ENCODE assay signal across 8 mouse cellular contexts in the genomic region with DNA sequence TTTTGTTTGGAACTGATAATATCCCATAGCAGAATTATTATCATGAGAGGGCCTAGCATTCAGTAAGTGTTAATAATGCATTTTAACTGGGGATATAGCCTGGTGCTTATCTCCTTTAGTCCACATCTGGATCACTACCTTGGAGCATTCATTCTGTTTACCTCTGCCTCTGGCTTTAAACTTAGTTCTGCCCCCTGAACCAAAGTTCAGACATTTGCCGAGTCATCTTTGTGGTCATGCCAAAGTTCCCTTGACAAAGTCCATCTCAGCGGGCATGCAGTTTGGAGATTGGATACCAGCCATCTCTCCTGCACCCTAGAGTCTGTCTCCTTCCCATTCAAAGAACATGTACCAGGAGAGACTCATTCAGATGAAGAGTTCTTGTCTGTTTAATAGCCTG. TPM values are rescaled to one million over a fixed set of nuclear protein-coding genes. Genes with fewer than 3 reads are reported as not detected.
DNase-seq lines count a peak whose midpoint lies in the region; ATAC-seq and TF ChIP-seq lines count a peak whose summit lies in the region.

No protein-coding gene starts in this region.

- no peaks in the 10 kb centered on the region for H3K9me3 ChIP-seq in forebrain, embryonic 15.5 days
- no peaks in the 10 kb centered on the region for H3K9me3 ChIP-seq in kidney, postnatal 0 days (replicated peaks; ENCODE audit: low read length)
- H3K9me3 ChIP-seq in midbrain, embryonic 16.5 days (replicated peaks; ENCODE audit: control insufficient read depth, low read length, poor library complexity, severe bottlenecking), result no peaks in the 10 kb centered on the region

- no peaks in the 10 kb centered on the region for H3K36me3 ChIP-seq in forebrain, embryonic 15.5 days
- H3K36me3 ChIP-seq in kidney, postnatal 0 days (ENCODE audit: insufficient read depth, low read length), result no peaks in the 10 kb centered on the region
- H3K36me3 ChIP-seq in midbrain, embryonic 16.5 days (ENCODE audit: control insufficient read depth, insufficient read depth, low read length), result no peaks in the 10 kb centered on the region

- H3K27me3 ChIP-seq in forebrain, embryonic 15.5 days, result no peaks in the 10 kb centered on the region
- no peaks in the 10 kb centered on the region for H3K27me3 ChIP-seq in kidney, postnatal 0 days (ENCODE audit: insufficient read depth, low read length)
- H3K27me3 ChIP-seq in midbrain, embryonic 16.5 days (ENCODE audit: control insufficient read depth, insufficient read depth, low read depth, low read length), result no peaks in the 10 kb centered on the region

- peak overlapping the region; percentile 83 for H3K27ac ChIP-seq in layer of hippocampus, adult 2 months
- H3K27ac ChIP-seq in forebrain, embryonic 15.5 days (replicated peaks), result no peak overlapping the region
- H3K27ac ChIP-seq in kidney, postnatal 0 days, result peak overlapping the region; percentile 26
- H3K27ac ChIP-seq in midbrain, embryonic 16.5 days (ENCODE audit: low read length), result no peak overlapping the region

- no peak for TF ChIP-seq CTCF in layer of hippocampus, adult 2 months (conservative IDR thresholded peaks at IDR 0.05)
- no peak for TF ChIP-seq CTCF in kidney, postnatal 0 days (IDR thresholded peaks at IDR 0.05; ENCODE audit: low read depth)

- WGBS in forebrain, embryonic 15.5 days, result 79% methylated on average over 2 of the region's 2 CpGs
- WGBS in kidney, postnatal 0 days, result 73% methylated on average over 2 of the region's 2 CpGs
- 84% methylated on average over 2 of the region's 2 CpGs for WGBS in midbrain, embryonic 16.5 days

- H3K4me1 ChIP-seq in forebrain, embryonic 15.5 days, result peaks cover 13% of the 10 kb centered on the region
- H3K4me1 ChIP-seq in kidney, postnatal 0 days (replicated peaks; ENCODE audit: insufficient read depth, low read length), result no peaks in the 10 kb centered on the region
- H3K4me1 ChIP-seq in midbrain, embryonic 16.5 days (ENCODE audit: control insufficient read depth, insufficient read depth, low read length), result 0 out of 2 replicates have a peak, but pooled peaks cover 2% of the 10 kb centered on the region

- peak overlapping the region; percentile 65 for H3K4me3 ChIP-seq in layer of hippocampus, adult 2 months
- peak overlapping the region; percentile 58 for H3K4me3 ChIP-seq in forebrain, embryonic 15.5 days
- peak overlapping the region; percentile 44; the same call in 1 of the 2 replicates for H3K4me3 ChIP-seq in kidney, postnatal 0 days (replicated peaks; ENCODE audit: low read depth, low read length)
- H3K4me3 ChIP-seq in midbrain, embryonic 16.5 days (ENCODE audit: low read depth, low read length), result peak overlapping the region; percentile 57

- peak overlapping the region; percentile 64 for H3K4me2 ChIP-seq in forebrain, embryonic 15.5 days (replicated peaks)
- H3K4me2 ChIP-seq in kidney, postnatal 0 days (ENCODE audit: low read length), result peak overlapping the region; percentile 57
- peak overlapping the region; percentile 72 for H3K4me2 ChIP-seq in midbrain, embryonic 16.5 days (ENCODE audit: low read length)

- no peak for DNase-seq in layer of hippocampus, adult 2 months (ENCODE audit: low spot score in 2 of 2)
- DNase-seq in layer of hippocampus, adult 8-10 months (ENCODE audit: low spot score in 2 of 2), result no peak
- no peak for DNase-seq in kidney, postnatal 0 days (ENCODE audit: low spot score)
- no peak for DNase-seq in left cerebral cortex, adult 11 months (ENCODE audit: low spot score)
- DNase-seq in layer of hippocampus, adult 9-11 months, result no peak
- DNase-seq in gastrocnemius, postnatal 4 days (ENCODE audit: low spot score in 2 of 2), result no peak

- ATAC-seq in forebrain, embryonic 15.5 days (replicated peaks), result no peak
- ATAC-seq in kidney, postnatal 0 days (replicated peaks; ENCODE audit: low FRiP score, low read depth), result 0 out of 2 replicates have a peak, but pooled peaks have one; percentile 5
- no peak for ATAC-seq in midbrain, embryonic 16.5 days

- H3K9ac ChIP-seq in forebrain, embryonic 15.5 days (replicated peaks), result peak overlapping the region; percentile 48
- H3K9ac ChIP-seq in kidney, postnatal 0 days (ENCODE audit: low read depth, low read length), result no peak overlapping the region
- no peak overlapping the region for H3K9ac ChIP-seq in midbrain, embryonic 16.5 days (ENCODE audit: low read depth, low read length)

RNA-seq across cellular contexts. Expression of gene Sord, which starts 0.9 kb away (rescaled TPM):
- total RNA-seq in layer of hippocampus, adult 2 months (2021), result 10 to 100 TPM; 19.0 to 19.3 TPM
- 10 to 100 TPM; 18.3 to 23.9 (median 21.9) TPM for total RNA-seq in layer of hippocampus, adult 8-10 months (2022)
- 16.0 and 16.2 TPM in 2 replicates for polyA plus RNA-seq in forebrain, embryonic 15.5 days (2015; fragmentation: Nextera tagmentation; extraction: Ambion mirVana)
- 127 and 144 TPM in 2 replicates for polyA plus RNA-seq in kidney, postnatal 0 days (2015; fragmentation: Nextera tagmentation; extraction: Ambion mirVana)
- polyA plus RNA-seq in midbrain, embryonic 16.5 days (2015; fragmentation: Nextera tagmentation; extraction: Ambion mirVana), result 23.0 and 25.5 TPM in 2 replicates
- total RNA-seq in gastrocnemius, postnatal 4 days (2021), result 10 to 100 TPM; 10.6 to 16.4 TPM

RNA-seq across cellular contexts. Expression of gene Terb2, which starts 49.4 kb away (rescaled TPM):
- total RNA-seq in layer of hippocampus, adult 2 months (2021), result not detected
- total RNA-seq in layer of hippocampus, adult 8-10 months (2022), result not detected
- not detected in 2 replicates for polyA plus RNA-seq in forebrain, embryonic 15.5 days (2015; fragmentation: Nextera tagmentation; extraction: Ambion mirVana)
- not detected in 2 replicates for polyA plus RNA-seq in kidney, postnatal 0 days (2015; fragmentation: Nextera tagmentation; extraction: Ambion mirVana)
- polyA plus RNA-seq in midbrain, embryonic 16.5 days (2015; fragmentation: Nextera tagmentation; extraction: Ambion mirVana), result not detected in 2 replicates
- not detected for total RNA-seq in gastrocnemius, postnatal 4 days (2021)

RNA-seq across cellular contexts. Expression of gene Patl2, which starts 49.4 kb away (rescaled TPM):
- total RNA-seq in layer of hippocampus, adult 2 months (2021), result not detected
- under 1 TPM in 2 of 4 experiments, not detected in 2; 0.23 to 0.29 TPM for total RNA-seq in layer of hippocampus, adult 8-10 months (2022)
- not detected in 2 replicates for polyA plus RNA-seq in forebrain, embryonic 15.5 days (2015; fragmentation: Nextera tagmentation; extraction: Ambion mirVana)
- polyA plus RNA-seq in kidney, postnatal 0 days (2015; fragmentation: Nextera tagmentation; extraction: Ambion mirVana), result 0.04 and 0.06 TPM in 2 replicates
- not detected in 2 replicates for polyA plus RNA-seq in midbrain, embryonic 16.5 days (2015; fragmentation: Nextera tagmentation; extraction: Ambion mirVana)
- not detected for total RNA-seq in gastrocnemius, postnatal 4 days (2021)

Comparison
In these comparisons a context has a peak if more than half of its experiments do, and no peak if none do; other contexts are left out.
1. H3K27ac ChIP-seq: peak in layer of hippocampus, adult 2 months (single experiment) and kidney, postnatal 0 days (single experiment); none in forebrain, embryonic 15.5 days (single experiment) and midbrain, embryonic 16.5 days (single experiment).
2. Peak in every context shown above with its lines, with median percentiles within 50 percentile points of each other: H3K4me3 ChIP-seq and H3K4me2 ChIP-seq.